Mouse (Mus musculus) kidney, embryonic 14.5 days (tissue): ENCODE measurements at regions not wholly inside any gene's neighbourhood (a gene's known extent, or its start where the extent isn't known, plus 50 kb on each side); places are given as distances from the start of the nearest gene placed in this dataset.
A peak's percentile ranks its signal among the peaks of the same experiment; 100 is the strongest.

Experiments
- ATAC-seq: fragments of 200-750 bp; cut with Nextera tagmentation; 2 replicates; pipeline ENCODE4 v1.8.0; 2017; ENCODE audit warnings: moderate number of reproducible peaks, mild to moderate bottlenecking, moderate TSS enrichment, moderate library complexity; ENCODE audit not compliant: low FRiP score, low TSS enrichment
- H3K27ac ChIP-seq: fragments of 300-500 bp; sonication (generic); 2 replicates; pipeline ENCODE4 v1.5.1; 2014; ENCODE audit warnings: low read depth, mild to moderate bottlenecking, low read length, moderate library complexity, mixed read lengths
- H3K27me3 ChIP-seq: fragments of 300-500 bp; sonication (generic); 2 replicates; pipeline ENCODE4 v1.6.1; 2014; ENCODE audit warnings: mild to moderate bottlenecking, low read length; ENCODE audit not compliant: control insufficient read depth, insufficient read depth
- H3K36me3 ChIP-seq: fragments of 300-500 bp; sonication (generic); 2 replicates; pipeline ENCODE4 v1.6.1; 2014; ENCODE audit warnings: low read length, mixed read lengths; ENCODE audit not compliant: control insufficient read depth, insufficient read depth
- H3K4me1 ChIP-seq: fragments of 300-500 bp; sonication (generic); 2 replicates; pipeline ENCODE4 v1.6.1; 2014; ENCODE audit warnings: low read length, mixed read lengths; ENCODE audit not compliant: control insufficient read depth, insufficient read depth
- H3K4me2 ChIP-seq: fragments of 300-500 bp; sonication (generic); replicated peaks from 2 replicates; pipeline ENCODE4 v1.6.1; 2014; ENCODE audit warnings: low read depth, mild to moderate bottlenecking, low read length
- H3K4me3 ChIP-seq: fragments of 300-500 bp; sonication (generic); 2 replicates; pipeline ENCODE4 v1.5.1; 2014; ENCODE audit warnings: mild to moderate bottlenecking, low read length
- H3K9ac ChIP-seq: fragments of 300-500 bp; sonication (generic); 2 replicates; pipeline ENCODE4 v1.6.1; 2014; ENCODE audit warnings: low read depth, mild to moderate bottlenecking, low read length, moderate library complexity
- H3K9me3 ChIP-seq: fragments of 300-500 bp; sonication (generic); 2 replicates; pipeline ENCODE4 v1.6.1; 2016; ENCODE audit warnings: low read length; ENCODE audit not compliant: control insufficient read depth
- WGBS: fragments of 180-500 bp; shearing (Covaris S2); extraction: QIAGEN DNeasy Blood & Tissue Kit; methylation state at CpG from one replicate; pipeline ENCODE4 v1.1.7; 2014; 5-methylcytosine and 5-hydroxymethylcytosine counted together

DNA sequence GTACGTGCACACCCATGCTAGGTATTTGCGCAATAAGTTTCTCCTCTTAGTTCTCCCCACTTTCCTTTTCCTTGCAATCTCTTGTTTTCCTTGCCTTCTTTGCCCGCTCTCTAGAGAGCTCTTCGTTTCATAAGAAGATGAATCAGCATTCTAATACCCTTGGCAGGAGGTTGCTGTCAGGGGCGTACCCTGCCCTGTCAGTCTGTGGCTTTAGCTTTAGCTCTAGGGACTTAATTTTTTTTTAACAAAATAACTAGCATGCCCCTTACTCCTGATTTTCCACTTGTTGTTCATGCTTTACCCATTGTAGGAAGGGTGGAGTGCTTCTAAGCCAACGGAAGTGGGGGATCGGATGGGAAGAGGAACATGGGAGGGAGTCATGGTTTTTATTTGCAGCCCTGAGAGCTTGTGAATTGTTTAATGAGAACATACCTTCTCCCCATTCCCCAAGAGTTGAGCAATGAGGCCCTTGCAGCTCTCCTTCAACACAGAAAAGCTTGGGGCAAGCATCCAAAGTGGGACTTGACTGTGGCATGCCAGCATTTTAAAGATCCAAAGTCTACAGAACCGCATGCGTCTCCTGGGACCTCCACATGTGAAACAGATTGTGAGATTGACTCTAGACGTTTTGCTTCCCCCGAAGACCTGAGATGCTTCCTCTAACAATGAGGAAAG is 221.0 kb upstream of the Usp24 start:
- Histone ChIP-seq H3K9ac (no peak overlapping the region), H3K4me2 (no peak overlapping the region), H3K4me3 (no peak overlapping the region), H3K4me1 (peaks cover 6% of the 10 kb centered on the region), H3K36me3 (no peaks in the 10 kb centered on the region), H3K27me3 (no peaks in the 10 kb centered on the region), H3K9me3 (peaks cover 11% of the 10 kb centered on the region; the same call in 1 of the 2 replicates), H3K27ac (no peak overlapping the region)
- ATAC-seq = no peak
- 86% methylated on average over 11 of the region's 11 CpGs for WGBS

DNA sequence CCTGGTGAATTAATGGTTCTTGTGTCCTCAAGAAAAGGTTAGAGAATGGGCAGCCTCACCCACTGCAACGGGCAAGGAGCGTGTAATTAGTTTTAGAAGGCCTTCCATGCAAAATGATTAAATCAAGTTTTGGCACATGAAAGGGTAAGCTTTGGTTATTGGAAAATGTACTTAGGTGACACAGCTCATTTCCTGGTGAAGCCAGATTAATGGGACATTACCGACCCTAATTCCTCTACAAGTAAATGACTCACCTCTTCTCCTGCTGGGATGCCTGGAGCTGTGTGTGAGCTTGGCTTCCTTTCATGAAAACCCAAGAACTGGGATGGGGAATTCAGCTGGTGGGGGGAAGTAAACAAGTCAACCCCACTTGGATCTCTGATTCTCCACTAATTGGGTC is 219.9 kb upstream of the Usp24 start:
- Histone ChIP-seq H3K9ac (no peak overlapping the region), H3K4me2 (no peak overlapping the region), H3K27ac (no peak overlapping the region), H3K4me1 (peaks cover 8% of the 10 kb centered on the region), H3K27me3 (no peaks in the 10 kb centered on the region), H3K4me3 (no peak overlapping the region), H3K36me3 (no peaks in the 10 kb centered on the region), H3K9me3 (peaks cover 11% of the 10 kb centered on the region; the same call in 1 of the 2 replicates)
- no peak for ATAC-seq
- 21% methylated on average over 3 of the region's 3 CpGs for WGBS

DNA sequence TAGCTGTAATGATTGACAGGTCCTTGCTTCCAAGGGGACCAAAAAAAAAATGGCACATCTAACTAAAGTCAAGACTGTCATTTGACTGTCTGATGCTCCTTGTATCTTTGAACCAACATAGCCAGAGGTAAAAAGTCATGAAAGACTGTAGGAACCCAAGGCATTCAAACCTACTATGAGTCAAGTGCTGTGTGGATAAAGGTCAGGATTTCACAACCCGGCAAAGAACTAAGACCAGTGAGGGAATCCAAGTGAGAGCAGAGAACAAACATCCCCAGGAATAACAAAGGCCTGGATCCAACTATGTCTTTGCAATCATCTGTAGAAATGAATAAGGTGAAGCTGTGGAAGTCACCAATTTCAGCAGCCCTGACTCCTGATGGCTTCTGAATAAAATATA is 218.2 kb upstream of the Usp24 start:
- no peak overlapping the region for H3K4me3 ChIP-seq
- H3K9ac ChIP-seq = no peak overlapping the region
- no peak for ATAC-seq
- H3K27me3 ChIP-seq = no peaks in the 10 kb centered on the region
- WGBS = 88% methylated on average over 1 of the region's 1 CpGs
- peaks cover 12% of the 10 kb centered on the region for H3K4me1 ChIP-seq
- no peaks in the 10 kb centered on the region for H3K36me3 ChIP-seq
- H3K27ac ChIP-seq = no peak overlapping the region
- H3K9me3 ChIP-seq = peaks cover 11% of the 10 kb centered on the region; the same call in 1 of the 2 replicates
- H3K4me2 ChIP-seq = no peak overlapping the region

DNA sequence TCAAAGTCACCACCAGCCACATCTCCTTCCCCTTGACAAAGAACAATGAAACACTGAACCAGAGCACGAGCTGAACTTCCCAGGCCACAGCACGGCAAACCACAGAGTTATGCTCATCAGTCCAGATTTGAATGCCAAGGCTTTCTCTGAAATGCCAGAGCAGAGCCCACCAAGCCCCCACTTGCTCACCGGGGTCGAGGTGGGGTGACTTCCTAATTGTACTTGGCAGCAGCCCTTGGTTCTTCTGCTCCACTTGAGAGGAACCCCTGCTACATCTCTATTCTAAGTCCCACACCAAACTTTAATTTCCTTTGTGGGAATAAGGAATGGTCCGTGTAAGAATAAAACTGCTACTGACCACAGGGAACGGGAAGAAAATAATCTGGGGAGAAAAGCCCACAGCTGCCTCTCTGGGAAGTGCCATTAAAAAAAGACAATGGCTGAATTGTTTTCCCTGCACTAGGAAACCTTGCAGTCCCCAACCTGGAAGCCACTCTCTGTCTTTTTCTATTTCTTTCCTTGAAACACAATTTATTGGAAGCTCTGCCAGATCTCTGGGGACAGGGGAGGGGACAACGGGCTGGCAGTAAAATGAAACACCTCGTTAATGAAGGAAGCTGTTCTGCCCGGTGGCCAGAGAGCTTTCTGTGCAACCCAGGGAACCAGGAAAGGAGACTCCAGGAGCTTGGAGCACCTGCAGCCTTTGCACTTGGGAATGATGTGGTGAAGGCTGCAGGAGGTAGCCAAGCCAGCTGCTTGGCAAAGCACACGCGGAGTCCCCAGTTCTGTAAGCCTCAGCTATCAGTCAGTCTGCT is 215.6 kb upstream of the Usp24 start:
- no peak overlapping the region for H3K4me3 ChIP-seq
- peaks cover 11% of the 10 kb centered on the region; the same call in 1 of the 2 replicates for H3K9me3 ChIP-seq
- H3K27me3 ChIP-seq = no peaks in the 10 kb centered on the region
- no peaks in the 10 kb centered on the region for H3K36me3 ChIP-seq
- peaks cover 15% of the 10 kb centered on the region for H3K4me1 ChIP-seq
- H3K4me2 ChIP-seq = no peak overlapping the region
- ATAC-seq = no peak
- no peak overlapping the region for H3K27ac ChIP-seq
- WGBS = 51% methylated on average over 11 of the region's 11 CpGs
- H3K9ac ChIP-seq = no peak overlapping the region

DNA sequence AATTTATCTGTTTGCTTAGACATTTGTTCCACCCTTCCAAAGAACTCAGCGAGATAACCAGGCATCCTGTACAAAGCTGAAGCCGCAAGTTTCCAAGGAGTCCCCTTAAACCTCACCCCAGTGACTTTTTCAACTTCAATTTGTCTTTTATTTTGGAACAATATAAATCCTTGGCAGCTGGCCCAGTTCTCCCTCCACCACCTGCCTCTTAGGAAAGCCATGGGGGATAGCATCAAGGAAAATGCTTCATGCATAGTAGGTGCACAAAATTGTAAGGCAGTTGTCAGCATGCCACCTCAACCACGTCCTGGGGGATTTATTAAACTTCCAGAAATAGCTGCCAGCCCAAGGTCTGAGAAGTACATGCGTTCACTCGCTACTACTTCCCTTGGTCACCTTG is 214.1 kb upstream of the Usp24 start:
- Histone ChIP-seq H3K27ac (no peak overlapping the region), H3K4me2 (no peak overlapping the region), H3K27me3 (no peaks in the 10 kb centered on the region), H3K4me1 (peaks cover 15% of the 10 kb centered on the region; the same call in 1 of the 2 replicates), H3K9me3 (peaks cover 11% of the 10 kb centered on the region; the same call in 1 of the 2 replicates), H3K9ac (no peak overlapping the region), H3K4me3 (no peak overlapping the region), H3K36me3 (no peaks in the 10 kb centered on the region)
- no peak for ATAC-seq
- 44% methylated on average over 5 of the region's 5 CpGs for WGBS

DNA sequence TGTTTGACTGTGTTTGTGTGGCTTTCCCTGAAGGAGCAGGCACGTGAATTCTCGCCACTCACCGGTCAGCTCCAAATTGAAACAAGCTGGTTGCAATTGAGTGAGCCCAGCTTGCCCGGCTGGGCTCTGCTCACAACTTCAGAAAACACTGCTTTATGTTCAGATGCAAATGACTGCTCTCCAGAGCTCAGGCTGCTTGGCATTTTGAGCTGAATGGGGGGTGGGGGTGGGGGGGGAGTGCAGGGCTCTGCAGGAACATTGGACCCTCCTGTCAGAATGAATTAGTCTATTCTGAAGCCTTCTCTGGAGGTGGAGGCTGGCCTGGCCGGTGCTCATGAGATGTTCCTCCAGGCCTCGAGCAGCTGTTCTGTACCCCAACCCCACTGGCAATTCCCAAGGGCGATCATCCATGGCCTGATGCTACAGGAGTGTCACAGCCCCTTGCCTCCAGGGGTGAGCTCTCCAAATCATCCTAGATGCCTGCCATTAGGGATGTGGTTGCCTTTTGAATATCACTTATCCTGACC is 213.5 kb upstream of the Usp24 start:
- no peaks in the 10 kb centered on the region for H3K27me3 ChIP-seq
- no peak overlapping the region for H3K4me3 ChIP-seq
- ATAC-seq = peak; percentile 38; the same call in 1 of the 2 replicates
- no peak overlapping the region for H3K9ac ChIP-seq
- no peak overlapping the region for H3K27ac ChIP-seq
- no peak overlapping the region for H3K4me2 ChIP-seq
- no peaks in the 10 kb centered on the region for H3K36me3 ChIP-seq
- H3K9me3 ChIP-seq = peaks cover 9% of the 10 kb centered on the region; the same call in 1 of the 2 replicates
- WGBS = 37% methylated on average over 7 of the region's 7 CpGs
- peaks cover 15% of the 10 kb centered on the region; the same call in 1 of the 2 replicates for H3K4me1 ChIP-seq

DNA sequence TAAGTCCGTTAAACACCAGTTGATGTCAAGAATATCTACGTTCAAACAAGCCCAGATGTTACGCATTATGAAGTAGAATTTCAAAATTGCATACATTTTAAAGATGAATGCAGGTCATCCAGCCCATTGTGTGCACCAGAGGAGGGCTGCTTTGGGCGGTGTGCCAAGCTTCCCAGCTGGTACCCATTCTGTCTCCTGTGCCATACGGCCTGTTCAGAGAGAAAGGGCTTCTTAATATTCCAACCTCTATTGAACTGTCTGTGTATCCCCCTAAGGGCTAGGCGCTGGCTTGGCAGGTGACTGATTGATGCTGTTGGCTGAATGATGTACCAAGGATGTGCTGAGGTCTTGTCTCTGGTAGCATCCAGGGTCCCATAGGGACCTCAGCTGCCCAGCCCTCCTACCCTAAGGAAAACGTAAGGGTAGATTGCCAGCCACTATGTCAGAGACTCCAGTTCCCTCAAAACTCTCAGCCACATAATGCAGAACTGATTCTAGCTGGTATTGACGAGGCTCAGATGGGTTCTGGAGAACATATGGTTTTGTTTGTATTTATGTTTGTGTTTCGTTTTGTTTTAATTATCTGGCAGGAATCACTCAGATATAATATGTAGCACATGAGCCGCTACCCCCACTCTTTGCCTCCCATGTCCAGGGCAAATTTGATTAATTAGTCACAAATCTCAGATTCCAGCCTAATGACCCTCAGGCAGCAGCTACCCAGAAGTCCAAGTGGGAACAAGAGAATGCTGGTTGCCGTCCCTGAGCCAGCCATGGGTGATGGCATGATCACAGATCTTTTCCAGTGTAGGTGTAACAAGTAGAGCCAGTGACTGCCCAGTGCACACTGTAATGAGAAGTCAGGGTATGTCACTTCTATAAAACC is 212.0 kb upstream of the Usp24 start:
- H3K27ac ChIP-seq = no peak overlapping the region
- H3K9ac ChIP-seq = no peak overlapping the region

DNA sequence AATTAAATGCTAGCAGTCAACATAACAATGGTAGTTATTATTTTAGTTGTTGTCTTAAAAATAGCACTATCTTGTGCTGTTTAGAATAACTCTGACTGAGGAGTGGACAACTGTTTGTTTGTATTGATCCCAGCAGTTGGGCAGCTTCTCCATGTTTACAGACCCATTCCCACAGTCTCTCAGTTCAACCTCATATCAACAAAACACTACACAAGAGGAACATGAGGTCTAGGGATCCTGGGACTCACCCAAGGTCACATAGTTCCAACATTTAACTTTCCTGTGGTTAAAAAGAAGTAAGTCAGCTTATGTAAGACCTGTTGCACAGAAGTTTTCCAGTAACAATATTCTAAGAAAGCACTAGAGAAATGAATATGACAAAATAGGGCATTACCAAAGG is 203.0 kb upstream of the Usp24 start:
- no peaks in the 10 kb centered on the region for H3K36me3 ChIP-seq
- H3K27me3 ChIP-seq = no peaks in the 10 kb centered on the region
- H3K4me1 ChIP-seq = no peaks in the 10 kb centered on the region
- H3K9ac ChIP-seq = no peak overlapping the region
- H3K9me3 ChIP-seq = no peaks in the 10 kb centered on the region
- H3K27ac ChIP-seq = no peak overlapping the region
- no peak overlapping the region for H3K4me3 ChIP-seq
- H3K4me2 ChIP-seq = no peak overlapping the region
- ATAC-seq = no peak

More for the DNA sequence above, 212.0 kb upstream of the Usp24 start:
- Histone ChIP-seq H3K9me3 (peaks cover 2% of the 10 kb centered on the region; the same call in 1 of the 2 replicates), H3K4me1 (peaks cover 15% of the 10 kb centered on the region; the same call in 1 of the 2 replicates), H3K4me2 (no peak overlapping the region), H3K4me3 (no peak overlapping the region), H3K27me3 (no peaks in the 10 kb centered on the region), H3K36me3 (no peaks in the 10 kb centered on the region)
- WGBS = 82% methylated on average over 11 of the region's 11 CpGs
- ATAC-seq = no peak
